24 mouse cellular contexts compared by ENCODE assay signal in genomic region chr5:34571551-34571950, GRCm38 (mm10). TPM values are rescaled to one million over a fixed set of nuclear protein-coding genes. Genes with fewer than 3 reads are reported as not detected.
DNase-seq lines count a peak whose midpoint lies in the region; ATAC-seq and TF ChIP-seq lines count a peak whose summit lies in the region.
"Had no signal": no experiment of that assay in that cellular context is flagged by ENCODE, and none has a peak within 500 bp of the region (broad histone marks: within the 10 kb centered on the region; RNA-seq: fewer than 3 reads in every experiment).

No protein-coding gene starts in this region.

- TF ChIP-seq CTCF in heart, adult 2 months (IDR thresholded peaks at IDR 0.05) = no peak

- intact Hi-C loops in heart, adult 2 months (cut with DNase I) = loop anchor here (2.0 kb wide), 1 partner anchor 55 kb away; no protein-coding TSS in a partner anchor

- no peak for TF ChIP-seq EP300 in heart, adult 2 months (IDR thresholded peaks at IDR 0.05; ENCODE audit: insufficient read depth, low read depth, low read length)

- H3K9me3 ChIP-seq in heart, embryonic 11.5 days (replicated peaks; ENCODE audit: control insufficient read depth, low read length) = no peaks in the 10 kb centered on the region
- H3K9me3 ChIP-seq in erythroblast, embryonic 14.5 days (ENCODE audit: control insufficient read depth, low read length) = no peaks in the 10 kb centered on the region
- H3K9me3 ChIP-seq in liver, embryonic 12.5 days (replicated peaks) = no peaks in the 10 kb centered on the region
- no peaks in the 10 kb centered on the region for H3K9me3 ChIP-seq in liver, embryonic 16.5 days (replicated peaks; ENCODE audit: control insufficient read depth, low read length)
- H3K9me3 ChIP-seq: embryonic facial prominence, embryonic 13.5 days; heart, embryonic 10.5 days; heart, embryonic 15.5 days; hindbrain, embryonic 10.5 days; intestine, embryonic 15.5 days had no signal

- H3K27me3 ChIP-seq in heart, embryonic 11.5 days (ENCODE audit: control insufficient read depth, insufficient read depth, low read length) = no peaks in the 10 kb centered on the region
- no peaks in the 10 kb centered on the region for H3K27me3 ChIP-seq in heart, adult 2 months (ENCODE audit: control insufficient read depth, insufficient read depth, low read length)
- no peaks in the 10 kb centered on the region for H3K27me3 ChIP-seq in erythroblast, embryonic 14.5 days (ENCODE audit: control insufficient read depth)
- no peaks in the 10 kb centered on the region for H3K27me3 ChIP-seq in liver, embryonic 12.5 days (replicated peaks)
- H3K27me3 ChIP-seq in liver, embryonic 16.5 days (ENCODE audit: control insufficient read depth, insufficient read depth, low read depth, low read length) = no peaks in the 10 kb centered on the region
- H3K27me3 ChIP-seq: CH12.LX; embryonic facial prominence, embryonic 13.5 days; heart, embryonic 15.5 days; intestine, embryonic 15.5 days; Patski had no signal

- H3K9ac ChIP-seq in heart, embryonic 11.5 days (ENCODE audit: low read depth, low read length) = no peak overlapping the region
- H3K9ac ChIP-seq in heart, adult 2 months (ENCODE audit: low read depth, low read length) = no peak overlapping the region
- H3K9ac ChIP-seq in liver, embryonic 12.5 days = peak overlapping the region; percentile 55
- H3K9ac ChIP-seq in liver, embryonic 16.5 days (ENCODE audit: low read depth, low read length) = peak overlapping the region; percentile 13
- H3K9ac ChIP-seq: embryonic facial prominence, embryonic 13.5 days; heart, embryonic 15.5 days; hindbrain, embryonic 14.5 days; intestine, embryonic 15.5 days had no signal

- peaks cover 3% of the 10 kb centered on the region; the same call in 1 of the 2 replicates for H3K79me2 ChIP-seq in heart, adult 2 months (replicated peaks; ENCODE audit: control insufficient read depth, insufficient read depth, low read length)

- ATAC-seq in heart, embryonic 11.5 days (replicated peaks; ENCODE audit: insufficient number of reproducible peaks, low FRiP score, low TSS enrichment) = no peak
- no peak for ATAC-seq in liver, embryonic 12.5 days
- no peak for ATAC-seq in liver, embryonic 16.5 days (ENCODE audit: low read depth)
- ATAC-seq: activated CD4-positive, CD25-positive, alpha-beta regulatory T cell, adult 4 months; intestine, embryonic 15.5 days; Patski had no signal

- peak overlapping the region; percentile 50; the same call in 1 of the 2 replicates for H3K27ac ChIP-seq in heart, embryonic 11.5 days (ENCODE audit: low read depth, low read length)
- H3K27ac ChIP-seq in heart, adult 2 months = no peak overlapping the region
- H3K27ac ChIP-seq in liver, embryonic 12.5 days = peak overlapping the region; percentile 89
- peak overlapping the region; percentile 69 for H3K27ac ChIP-seq in liver, embryonic 16.5 days (ENCODE audit: low read length)
- H3K27ac ChIP-seq: embryonic facial prominence, embryonic 13.5 days; gastrocnemius, adult 2 months; heart, embryonic 10.5 days; heart, embryonic 15.5 days; hindbrain, embryonic 10.5 days; hindbrain, embryonic 14.5 days; intestine, embryonic 15.5 days had no signal

- WGBS in heart, embryonic 11.5 days (ENCODE audit: insufficient replicate concordance) = 86% methylated on average over 3 of the region's 3 CpGs
- 86% methylated on average over 3 of the region's 3 CpGs for WGBS in heart, adult 2 months
- WGBS in liver, embryonic 12.5 days (ENCODE audit: insufficient replicate concordance) = 60% methylated on average over 3 of the region's 3 CpGs
- WGBS in liver, embryonic 16.5 days (ENCODE audit: insufficient replicate concordance) = 38% methylated on average over 3 of the region's 3 CpGs

- DNase-seq in heart, adult 2 months = no peak
- no peak for DNase-seq in adrenal gland, postnatal 10 days
- no peak for DNase-seq in left cerebral cortex, adult 8-10 months (ENCODE audit: low spot score in 2 of 2)
- no peak for DNase-seq in thymus, postnatal 36 days
- DNase-seq: adrenal gland, postnatal 36 days; cerebellum, adult 18-20 months; cerebellum, adult 9-11 months; cerebellum, postnatal 36 days; gastrocnemius, adult 2 months; gastrocnemius, postnatal 25 days; heart, postnatal 14 days had no signal

- H3K36me3 ChIP-seq in heart, embryonic 11.5 days (ENCODE audit: control insufficient read depth, insufficient read depth, low read length) = no peaks in the 10 kb centered on the region
- peaks cover 6% of the 10 kb centered on the region for H3K36me3 ChIP-seq in heart, adult 2 months (ENCODE audit: control insufficient read depth, insufficient read depth, low read length)
- peaks cover 29% of the 10 kb centered on the region for H3K36me3 ChIP-seq in erythroblast, embryonic 14.5 days (ENCODE audit: control insufficient read depth)
- 0 out of 2 replicates have a peak, but pooled peaks cover 4% of the 10 kb centered on the region for H3K36me3 ChIP-seq in liver, embryonic 12.5 days
- no peaks in the 10 kb centered on the region for H3K36me3 ChIP-seq in liver, embryonic 16.5 days (ENCODE audit: control insufficient read depth, insufficient read depth)
- H3K36me3 ChIP-seq: embryonic facial prominence, embryonic 13.5 days; heart, embryonic 10.5 days; heart, embryonic 15.5 days; intestine, embryonic 15.5 days had no signal

- H3K4me2 ChIP-seq in heart, embryonic 11.5 days = no peak overlapping the region
- peak overlapping the region; percentile 42 for H3K4me2 ChIP-seq in liver, embryonic 12.5 days
- peak overlapping the region; percentile 28; the same call in 1 of the 2 replicates for H3K4me2 ChIP-seq in liver, embryonic 16.5 days (ENCODE audit: low read depth, low read length)
- H3K4me2 ChIP-seq: embryonic facial prominence, embryonic 13.5 days; heart, embryonic 15.5 days; hindbrain, embryonic 14.5 days; intestine, embryonic 15.5 days had no signal

- TF ChIP-seq POLR2A in heart, adult 2 months (IDR thresholded peaks at IDR 0.05; ENCODE audit: insufficient read depth, low read depth, low read length) = no peak

- no peak overlapping the region for H3K4me3 ChIP-seq in heart, embryonic 11.5 days (ENCODE audit: low read depth, low read length)
- no peak overlapping the region for H3K4me3 ChIP-seq in heart, adult 2 months
- peak overlapping the region; percentile 45 for H3K4me3 ChIP-seq in erythroblast, embryonic 14.5 days (replicated peaks)
- no peak overlapping the region for H3K4me3 ChIP-seq in liver, embryonic 12.5 days
- H3K4me3 ChIP-seq in liver, embryonic 16.5 days (ENCODE audit: low read depth, low read length) = no peak overlapping the region
- H3K4me3 ChIP-seq: embryonic facial prominence, embryonic 13.5 days; gastrocnemius, adult 2 months; heart, embryonic 10.5 days; heart, embryonic 15.5 days; hindbrain, embryonic 10.5 days; intestine, embryonic 15.5 days had no signal

- peaks cover 5% of the 10 kb centered on the region for H3K4me1 ChIP-seq in heart, embryonic 11.5 days (ENCODE audit: control insufficient read depth, insufficient read depth, low read length)
- peaks cover 3% of the 10 kb centered on the region for H3K4me1 ChIP-seq in heart, adult 2 months (ENCODE audit: control insufficient read depth, insufficient read depth, low read length)
- H3K4me1 ChIP-seq in erythroblast, embryonic 14.5 days (ENCODE audit: control insufficient read depth) = peaks cover 60% of the 10 kb centered on the region
- H3K4me1 ChIP-seq in liver, embryonic 12.5 days = peaks cover 59% of the 10 kb centered on the region
- peaks cover 34% of the 10 kb centered on the region for H3K4me1 ChIP-seq in liver, embryonic 16.5 days (ENCODE audit: control insufficient read depth, low read depth, low read length)

RNA-seq across cellular contexts. Expression of gene Add1, which starts 1.9 kb away (rescaled TPM):
- polyA plus RNA-seq in heart, embryonic 11.5 days (2014; fragmentation: Nextera tagmentation; extraction: Ambion mirVana) = 166 and 173 TPM in 2 replicates
- total RNA-seq in heart, adult 2 months (2021) = 100 to 1,000 TPM; 129 TPM
- 116 and 147 TPM in 2 replicates for polyA plus RNA-seq in heart, adult 2 months (2012; rRNA removed)
- 106 and 113 TPM in 2 replicates for polyA plus RNA-seq in erythroblast, embryonic 14.5 days (2012)
- polyA plus RNA-seq in liver, embryonic 12.5 days (2016; fragmentation: Nextera tagmentation; extraction: Ambion mirVana) = 164 and 166 TPM in 2 replicates
- 122 and 133 TPM in 2 replicates for polyA plus RNA-seq in liver, embryonic 16.5 days (2015; fragmentation: Nextera tagmentation; extraction: Ambion mirVana)
- 100 to 1,000 TPM; 135 to 182 TPM for total RNA-seq in adrenal gland, postnatal 10 days (2021)
- 100 to 1,000 TPM; 396 to 434 (median 416) TPM for total RNA-seq in left cerebral cortex, adult 8-10 months (2022)

RNA-seq across cellular contexts. Expression of gene Sh3bp2, which starts 45.9 kb away (rescaled TPM):
- 4.2 and 5.2 TPM in 2 replicates for polyA plus RNA-seq in heart, embryonic 11.5 days (2014; fragmentation: Nextera tagmentation; extraction: Ambion mirVana)
- 1 to 10 TPM; 2.7 to 3.1 TPM for total RNA-seq in heart, adult 2 months (2021)
- polyA plus RNA-seq in heart, adult 2 months (2012; rRNA removed) = 3.7 and 4.4 TPM in 2 replicates
- 0.26 and 0.44 TPM in 2 replicates for polyA plus RNA-seq in erythroblast, embryonic 14.5 days (2012)
- polyA plus RNA-seq in liver, embryonic 12.5 days (2016; fragmentation: Nextera tagmentation; extraction: Ambion mirVana) = 4.0 and 5.0 TPM in 2 replicates
- polyA plus RNA-seq in liver, embryonic 16.5 days (2015; fragmentation: Nextera tagmentation; extraction: Ambion mirVana) = 6.5 and 6.8 TPM in 2 replicates
- 1 to 10 TPM; 5.9 to 7.0 TPM for total RNA-seq in adrenal gland, postnatal 10 days (2021)
- total RNA-seq in left cerebral cortex, adult 8-10 months (2022) = 1 to 10 TPM; 2.6 to 8.7 (median 4.6) TPM

RNA-seq across cellular contexts. Expression of gene Tnip2, which starts 57.8 kb away (rescaled TPM):
- polyA plus RNA-seq in heart, embryonic 11.5 days (2014; fragmentation: Nextera tagmentation; extraction: Ambion mirVana) = 12.7 and 14.2 TPM in 2 replicates
- total RNA-seq in heart, adult 2 months (2021) = 1 to 10 TPM; 5.9 to 6.7 TPM
- 12.5 and 14.5 TPM in 2 replicates for polyA plus RNA-seq in heart, adult 2 months (2012; rRNA removed)
- 0.11 TPM in 1 of 2 replicates, not detected in the other for polyA plus RNA-seq in erythroblast, embryonic 14.5 days (2012)
- polyA plus RNA-seq in liver, embryonic 12.5 days (2016; fragmentation: Nextera tagmentation; extraction: Ambion mirVana) = 7.4 and 10.9 TPM in 2 replicates
- 6.2 and 6.3 TPM in 2 replicates for polyA plus RNA-seq in liver, embryonic 16.5 days (2015; fragmentation: Nextera tagmentation; extraction: Ambion mirVana)
- 10 to 100 TPM; 10.6 to 16.1 TPM for total RNA-seq in adrenal gland, postnatal 10 days (2021)
- 10 to 100 TPM; 15.4 to 24.0 (median 20.9) TPM for total RNA-seq in left cerebral cortex, adult 8-10 months (2022)

Comparison
In these comparisons a context has a peak if more than half of its experiments do, and no peak if none do; other contexts are left out.
1. H3K9ac ChIP-seq: peak in liver, embryonic 12.5 days (single experiment) and liver, embryonic 16.5 days (single experiment); none in heart, embryonic 11.5 days (single experiment) and heart, adult 2 months (single experiment).